Comparison of ENCODE assay signal across 9 mouse cellular contexts in genomic region chr4:129500017-129500416, GRCm38 (mm10). TPM values are rescaled to one million over a fixed set of nuclear protein-coding genes. Genes with fewer than 3 reads are reported as not detected.
DNase-seq lines count a peak whose midpoint lies in the region; ATAC-seq and TF ChIP-seq lines count a peak whose summit lies in the region.
"Had no signal": no experiment of that assay in that cellular context is flagged by ENCODE, and none has a peak within 500 bp of the region (broad histone marks: within the 10 kb centered on the region; RNA-seq: fewer than 3 reads in every experiment).

No protein-coding gene starts in this region.

- no peak for TF ChIP-seq CTCF in kidney, postnatal 0 days (IDR thresholded peaks at IDR 0.05; ENCODE audit: low read depth)
- TF ChIP-seq CTCF in hindbrain, postnatal 0 days (IDR thresholded peaks at IDR 0.05; ENCODE audit: low read depth): no peak

- no peaks in the 10 kb centered on the region for H3K36me3 ChIP-seq in kidney, postnatal 0 days (ENCODE audit: insufficient read depth, low read length)
- H3K36me3 ChIP-seq in embryonic facial prominence, embryonic 14.5 days (ENCODE audit: control insufficient read depth, insufficient read depth, low read length): no peaks in the 10 kb centered on the region
- no peaks in the 10 kb centered on the region for H3K36me3 ChIP-seq in hindbrain, postnatal 0 days (ENCODE audit: insufficient read depth, low read length)
- H3K36me3 ChIP-seq in midbrain, embryonic 15.5 days (replicated peaks): no peaks in the 10 kb centered on the region

- no peak for ATAC-seq in kidney, postnatal 0 days (replicated peaks; ENCODE audit: low FRiP score, low read depth)
- no peak for ATAC-seq in embryonic facial prominence, embryonic 14.5 days (ENCODE audit: low read depth)
- no peak for ATAC-seq in hindbrain, postnatal 0 days
- no peak for ATAC-seq in midbrain, embryonic 15.5 days (replicated peaks)
- no peak for ATAC-seq in cerebellum, adult (ENCODE audit: insufficient number of reproducible peaks, low FRiP score, low TSS enrichment)

- DNase-seq in kidney, postnatal 0 days (ENCODE audit: low spot score): no peak
- DNase-seq in kidney, adult 9 months: no peak
- no peak for DNase-seq in embryonic facial prominence, embryonic 14.5 days (ENCODE audit: low spot score)
- DNase-seq in hindbrain, postnatal 0 days (ENCODE audit: low spot score): no peak
- DNase-seq in embryo, embryonic 9.5 days (ENCODE audit: extremely low spot score): no peak
- no peak for DNase-seq in thymus, postnatal 4 days

- H3K9ac ChIP-seq in kidney, postnatal 0 days (ENCODE audit: low read depth, low read length): peak overlapping the region; percentile 59
- no peak overlapping the region for H3K9ac ChIP-seq in embryonic facial prominence, embryonic 14.5 days (ENCODE audit: low read depth, low read length)
- no peak overlapping the region for H3K9ac ChIP-seq in hindbrain, postnatal 0 days (replicated peaks; ENCODE audit: low read length)
- no peak overlapping the region for H3K9ac ChIP-seq in midbrain, embryonic 15.5 days

- H3K4me2 ChIP-seq in kidney, postnatal 0 days (ENCODE audit: low read length): peak overlapping the region; percentile 71
- peak overlapping the region; percentile 68 for H3K4me2 ChIP-seq in embryonic facial prominence, embryonic 14.5 days (ENCODE audit: low read depth, low read length)
- H3K4me2 ChIP-seq in hindbrain, postnatal 0 days (ENCODE audit: low read depth, low read length): peak overlapping the region; percentile 82
- peak overlapping the region; percentile 81 for H3K4me2 ChIP-seq in midbrain, embryonic 15.5 days

- H3K27ac ChIP-seq in kidney, postnatal 0 days: peak overlapping the region; percentile 92
- peak overlapping the region; percentile 72 for H3K27ac ChIP-seq in embryonic facial prominence, embryonic 14.5 days (replicated peaks; ENCODE audit: low read depth, low read length)
- H3K27ac ChIP-seq in hindbrain, postnatal 0 days: peak overlapping the region; percentile 79
- H3K27ac ChIP-seq in midbrain, embryonic 15.5 days: peak overlapping the region; percentile 57

- H3K4me3 ChIP-seq in kidney, postnatal 0 days (replicated peaks; ENCODE audit: low read depth, low read length): peak overlapping the region; percentile 44; the same call in 1 of the 2 replicates
- H3K4me3 ChIP-seq in embryonic facial prominence, embryonic 14.5 days (ENCODE audit: low read depth, low read length): peak overlapping the region; percentile 51
- peak overlapping the region; percentile 46; the same call in 1 of the 2 replicates for H3K4me3 ChIP-seq in hindbrain, postnatal 0 days (ENCODE audit: low read length)
- peak overlapping the region; percentile 48 for H3K4me3 ChIP-seq in midbrain, embryonic 15.5 days

- H3K9me3 ChIP-seq in kidney, postnatal 0 days (replicated peaks; ENCODE audit: low read length): no peaks in the 10 kb centered on the region
- H3K9me3 ChIP-seq in embryonic facial prominence, embryonic 14.5 days (ENCODE audit: control insufficient read depth, low read length): no peaks in the 10 kb centered on the region
- no peaks in the 10 kb centered on the region for H3K9me3 ChIP-seq in hindbrain, postnatal 0 days (ENCODE audit: low read length)
- H3K9me3 ChIP-seq in midbrain, embryonic 15.5 days: no peaks in the 10 kb centered on the region

- 74% methylated on average over 8 of the region's 8 CpGs for WGBS in kidney, postnatal 0 days
- 77% methylated on average over 8 of the region's 8 CpGs for WGBS in embryonic facial prominence, embryonic 14.5 days
- WGBS in hindbrain, postnatal 0 days: 76% methylated on average over 8 of the region's 8 CpGs
- 80% methylated on average over 8 of the region's 8 CpGs for WGBS in midbrain, embryonic 15.5 days

- no peaks in the 10 kb centered on the region for H3K27me3 ChIP-seq in kidney, postnatal 0 days (ENCODE audit: insufficient read depth, low read length)
- H3K27me3 ChIP-seq in embryonic facial prominence, embryonic 14.5 days (replicated peaks; ENCODE audit: control insufficient read depth, insufficient read depth, low read length): no peaks in the 10 kb centered on the region
- H3K27me3 ChIP-seq in hindbrain, postnatal 0 days (ENCODE audit: insufficient read depth, low read length): no peaks in the 10 kb centered on the region
- H3K27me3 ChIP-seq in midbrain, embryonic 15.5 days (replicated peaks): no peaks in the 10 kb centered on the region

- peaks cover 5% of the 10 kb centered on the region for H3K4me1 ChIP-seq in kidney, postnatal 0 days (replicated peaks; ENCODE audit: insufficient read depth, low read length)
- 0 out of 2 replicates have a peak, but pooled peaks cover 11% of the 10 kb centered on the region for H3K4me1 ChIP-seq in embryonic facial prominence, embryonic 14.5 days (ENCODE audit: control insufficient read depth, insufficient read depth, low read length)
- H3K4me1 ChIP-seq in hindbrain, postnatal 0 days (ENCODE audit: insufficient read depth, low read length): peaks cover 13% of the 10 kb centered on the region; the same call in 1 of the 2 replicates
- H3K4me1 ChIP-seq in midbrain, embryonic 15.5 days: peaks cover 31% of the 10 kb centered on the region

RNA-seq across cellular contexts. Expression of gene Fam229a, which starts 9.0 kb away (rescaled TPM):
- 0.37 and 0.78 TPM in 2 replicates for polyA plus RNA-seq in kidney, postnatal 0 days (2015; fragmentation: Nextera tagmentation; extraction: Ambion mirVana)
- not detected in 2 replicates for polyA plus RNA-seq in embryonic facial prominence, embryonic 14.5 days (2014; fragmentation: Nextera tagmentation; extraction: Ambion mirVana)
- total RNA-seq in hindbrain, postnatal 0 days (2014; rRNA removed): 3.9 TPM in 1 of 2 replicates, not detected in the other
- 3.0 and 3.1 TPM in 2 replicates for polyA plus RNA-seq in hindbrain, postnatal 0 days (2015; fragmentation: Nextera tagmentation; extraction: Ambion mirVana)
- 0.56 TPM in 1 of 2 replicates, not detected in the other for polyA plus RNA-seq in midbrain, embryonic 15.5 days (2015; fragmentation: Nextera tagmentation; extraction: Ambion mirVana)
- total RNA-seq: megakaryocyte-erythroid progenitor cell, adult 5-6 weeks had no signal

RNA-seq across cellular contexts. Expression of gene Tssk3, which starts 9.2 kb away (rescaled TPM):
- 0.10 TPM in 1 of 2 replicates, not detected in the other for polyA plus RNA-seq in kidney, postnatal 0 days (2015; fragmentation: Nextera tagmentation; extraction: Ambion mirVana)
- polyA plus RNA-seq in embryonic facial prominence, embryonic 14.5 days (2014; fragmentation: Nextera tagmentation; extraction: Ambion mirVana): not detected in 2 replicates
- not detected in 2 replicates for total RNA-seq in hindbrain, postnatal 0 days (2014; rRNA removed)
- polyA plus RNA-seq in hindbrain, postnatal 0 days (2015; fragmentation: Nextera tagmentation; extraction: Ambion mirVana): 1.1 and 1.3 TPM in 2 replicates
- polyA plus RNA-seq in midbrain, embryonic 15.5 days (2015; fragmentation: Nextera tagmentation; extraction: Ambion mirVana): 0.49 and 0.52 TPM in 2 replicates
- total RNA-seq: megakaryocyte-erythroid progenitor cell, adult 5-6 weeks had no signal

RNA-seq across cellular contexts. Expression of gene Marcksl1, which starts 13.4 kb away (rescaled TPM):
- polyA plus RNA-seq in kidney, postnatal 0 days (2015; fragmentation: Nextera tagmentation; extraction: Ambion mirVana): 613 and 625 TPM in 2 replicates
- polyA plus RNA-seq in embryonic facial prominence, embryonic 14.5 days (2014; fragmentation: Nextera tagmentation; extraction: Ambion mirVana): 488 and 603 TPM in 2 replicates
- total RNA-seq in hindbrain, postnatal 0 days (2014; rRNA removed): 1,438 and 1,538 TPM in 2 replicates
- polyA plus RNA-seq in hindbrain, postnatal 0 days (2015; fragmentation: Nextera tagmentation; extraction: Ambion mirVana): 1,583 and 1,620 TPM in 2 replicates
- 1,751 and 1,836 TPM in 2 replicates for polyA plus RNA-seq in midbrain, embryonic 15.5 days (2015; fragmentation: Nextera tagmentation; extraction: Ambion mirVana)

RNA-seq across cellular contexts. Expression of gene Bsdc1, which starts 38.6 kb away (rescaled TPM):
- 25.6 and 27.8 TPM in 2 replicates for polyA plus RNA-seq in kidney, postnatal 0 days (2015; fragmentation: Nextera tagmentation; extraction: Ambion mirVana)
- polyA plus RNA-seq in embryonic facial prominence, embryonic 14.5 days (2014; fragmentation: Nextera tagmentation; extraction: Ambion mirVana): 27.7 and 29.0 TPM in 2 replicates
- total RNA-seq in hindbrain, postnatal 0 days (2014; rRNA removed): 55.2 and 60.6 TPM in 2 replicates
- polyA plus RNA-seq in hindbrain, postnatal 0 days (2015; fragmentation: Nextera tagmentation; extraction: Ambion mirVana): 25.3 and 27.1 TPM in 2 replicates
- 38.6 and 39.9 TPM in 2 replicates for polyA plus RNA-seq in midbrain, embryonic 15.5 days (2015; fragmentation: Nextera tagmentation; extraction: Ambion mirVana)

RNA-seq across cellular contexts. Expression of gene Hdac1, which starts 42.5 kb away (rescaled TPM):
- 170 and 196 TPM in 2 replicates for polyA plus RNA-seq in kidney, postnatal 0 days (2015; fragmentation: Nextera tagmentation; extraction: Ambion mirVana)
- polyA plus RNA-seq in embryonic facial prominence, embryonic 14.5 days (2014; fragmentation: Nextera tagmentation; extraction: Ambion mirVana): 179 and 200 TPM in 2 replicates
- total RNA-seq in hindbrain, postnatal 0 days (2014; rRNA removed): 20.7 and 38.0 TPM in 2 replicates
- 56.6 and 62.1 TPM in 2 replicates for polyA plus RNA-seq in hindbrain, postnatal 0 days (2015; fragmentation: Nextera tagmentation; extraction: Ambion mirVana)
- 86.1 and 99.3 TPM in 2 replicates for polyA plus RNA-seq in midbrain, embryonic 15.5 days (2015; fragmentation: Nextera tagmentation; extraction: Ambion mirVana)
